Mouse (Mus musculus): ENCODE data around the gene Lhfpl2. TPM values are rescaled to one million over a fixed set of nuclear protein-coding genes. Genes with fewer than 3 reads are reported as not detected.

Gene Lhfpl2
- total RNA-seq, 1 experiment from 2014 or later, result 8.1 TPM

DNA sequence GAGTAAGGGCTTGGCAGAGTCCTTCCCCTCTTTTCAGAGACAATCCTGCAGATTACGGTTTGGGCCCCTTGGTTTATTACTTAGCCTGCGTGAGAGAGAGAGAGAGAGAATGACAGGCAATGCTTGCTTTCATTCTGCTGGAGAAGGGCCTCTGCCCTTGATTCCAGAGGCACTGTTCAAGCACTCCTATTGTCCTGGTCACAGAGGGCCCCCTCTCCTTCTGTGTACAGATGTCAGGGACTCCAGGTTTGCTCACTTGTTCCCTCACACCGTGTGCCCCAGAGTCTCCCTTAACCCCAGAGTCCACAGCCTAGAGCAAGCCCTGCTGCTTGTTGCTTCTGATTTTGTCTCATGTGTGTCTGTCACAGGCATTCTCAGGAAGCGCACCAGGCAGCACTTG lies 93.7 kb downstream of the Lhfpl2 start:
- ATAC-seq (replicated peaks in 1 of 2; ENCODE audit: insufficient read depth in 1 of 2, low FRiP score in 2 of 2, low TSS enrichment in 1 of 2, low read depth in 1 of 2, poor library complexity in 2 of 2, severe bottlenecking in 2 of 2), result no peak

DNA sequence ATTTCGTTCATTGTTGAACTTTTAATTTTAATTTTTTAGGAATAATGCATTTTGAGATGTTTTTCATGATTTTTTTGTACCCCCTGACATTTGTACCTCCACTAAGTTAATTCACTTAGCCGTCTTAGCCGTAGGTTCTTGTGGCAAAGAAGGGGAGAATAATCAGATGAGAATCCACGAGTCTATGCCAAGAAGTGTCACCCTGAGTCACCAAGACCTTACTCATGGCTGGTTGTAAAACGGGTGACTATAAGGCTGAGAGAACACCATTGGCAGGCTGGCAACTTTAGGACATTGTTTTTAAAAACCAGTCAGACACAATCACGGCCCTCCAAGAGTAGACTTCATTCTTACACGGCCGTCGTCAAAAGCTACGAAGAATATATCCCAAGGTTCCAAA lies 95.2 kb downstream of the Lhfpl2 start:
- no peak for ATAC-seq (replicated peaks in 1 of 2; ENCODE audit: insufficient read depth in 1 of 2, low FRiP score in 2 of 2, low TSS enrichment in 1 of 2, low read depth in 1 of 2, poor library complexity in 2 of 2, severe bottlenecking in 2 of 2)

DNA sequence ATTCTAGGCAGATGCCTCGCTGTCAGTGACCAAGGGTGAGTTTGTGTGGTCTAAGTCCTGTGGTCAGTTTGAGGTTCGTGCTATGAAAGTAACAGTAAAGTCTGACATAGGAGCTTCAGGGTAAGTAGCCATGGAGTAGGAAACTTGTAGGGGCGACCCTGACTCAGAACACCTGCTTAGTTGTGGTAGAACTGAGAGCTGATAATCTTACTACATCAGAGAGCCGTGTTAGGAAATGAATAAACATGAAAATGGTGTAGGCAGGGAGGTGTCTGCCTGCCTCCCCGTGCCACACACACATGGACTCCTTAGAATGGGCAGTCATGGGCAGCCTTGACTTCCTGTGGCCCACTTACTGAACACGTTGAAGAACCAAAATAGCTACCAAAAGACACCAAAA lies 96.1 kb downstream of the Lhfpl2 start:
- no peak for ATAC-seq (replicated peaks in 1 of 2; ENCODE audit: insufficient read depth in 1 of 2, low FRiP score in 2 of 2, low TSS enrichment in 1 of 2, low read depth in 1 of 2, poor library complexity in 2 of 2, severe bottlenecking in 2 of 2)

DNA sequence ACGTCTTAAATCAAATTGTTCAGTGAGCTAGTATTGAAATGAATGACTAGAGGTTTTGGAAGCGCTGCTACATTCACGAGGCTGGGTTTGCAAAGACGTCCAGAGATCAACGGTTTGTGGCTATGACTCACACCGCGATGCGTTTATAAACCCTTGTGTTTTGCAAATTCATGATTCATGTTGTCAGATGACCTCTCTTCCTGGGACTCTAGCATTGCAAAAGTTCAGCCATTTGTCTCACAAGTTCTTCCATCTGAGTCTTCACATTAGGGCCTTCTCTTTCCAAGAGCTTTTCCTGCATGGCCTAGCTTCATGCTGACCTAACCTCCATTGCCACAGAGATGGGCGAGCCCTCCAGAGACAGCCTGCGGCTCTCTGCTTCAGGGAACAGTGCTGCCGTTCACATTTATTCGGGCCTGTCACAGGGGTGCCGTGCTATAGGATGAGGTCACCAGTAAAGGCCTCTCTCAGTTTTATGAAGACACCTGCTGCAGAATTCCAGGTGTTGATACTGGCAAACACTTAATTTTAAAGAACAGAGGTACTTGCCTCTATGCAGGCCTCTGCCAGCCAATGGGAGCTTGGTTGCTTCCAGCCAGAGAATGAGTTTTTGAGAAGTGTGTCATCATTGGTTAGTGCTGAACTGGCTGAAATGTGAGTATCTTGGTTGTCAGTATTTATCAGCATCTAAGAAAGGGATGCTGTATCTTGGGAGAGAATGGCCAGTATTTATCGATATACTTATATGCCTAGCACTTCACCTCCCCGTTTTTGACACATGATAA lies 97.1 kb downstream of the Lhfpl2 start:
- peak in 1 of 2 experiments; percentile 7; a peak in 1 of 4 replicates for ATAC-seq (replicated peaks in 1 of 2; ENCODE audit: insufficient read depth in 1 of 2, low FRiP score in 2 of 2, low TSS enrichment in 1 of 2, low read depth in 1 of 2, poor library complexity in 2 of 2, severe bottlenecking in 2 of 2)

DNA sequence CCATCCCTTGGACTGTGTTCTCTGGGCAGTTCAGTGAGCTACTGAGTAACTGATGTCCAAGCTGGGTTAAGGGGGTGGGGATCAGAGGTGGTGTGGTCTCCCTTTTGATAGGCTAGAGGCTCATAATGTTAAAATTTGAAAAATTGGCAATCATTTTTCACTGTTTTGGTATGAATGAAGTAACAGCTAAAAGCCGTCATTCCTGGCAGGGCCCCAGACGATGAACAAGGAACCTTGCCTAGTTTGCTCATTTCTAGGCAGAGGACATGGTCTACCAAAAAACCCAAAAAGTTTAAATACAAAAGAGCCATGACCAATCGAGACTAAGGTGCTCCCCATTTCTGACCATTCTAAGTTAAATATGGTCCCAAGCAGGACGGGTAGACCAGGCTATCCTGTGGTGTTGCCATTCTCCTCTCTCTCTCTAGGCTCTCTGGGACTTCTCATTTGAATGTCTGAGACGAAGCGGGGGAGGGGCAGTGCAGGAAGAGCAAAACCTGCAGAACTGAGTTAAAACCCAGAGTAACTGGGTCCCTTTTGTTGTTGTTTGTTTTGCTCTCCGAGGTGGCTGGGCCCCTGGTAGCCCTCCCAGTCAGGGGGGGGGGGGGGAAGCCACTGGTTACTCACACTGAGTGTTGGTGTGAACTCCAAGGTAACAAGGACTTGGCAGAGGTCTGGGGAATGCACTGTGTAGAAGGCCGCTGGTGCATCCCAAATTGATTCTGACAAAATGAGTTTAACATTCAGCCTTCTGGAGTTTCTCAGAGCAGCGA lies 98.2 kb downstream of the Lhfpl2 start:
- ATAC-seq (replicated peaks in 1 of 2; ENCODE audit: insufficient read depth in 1 of 2, low FRiP score in 2 of 2, low TSS enrichment in 1 of 2, low read depth in 1 of 2, poor library complexity in 2 of 2, severe bottlenecking in 2 of 2), result no peak

DNA sequence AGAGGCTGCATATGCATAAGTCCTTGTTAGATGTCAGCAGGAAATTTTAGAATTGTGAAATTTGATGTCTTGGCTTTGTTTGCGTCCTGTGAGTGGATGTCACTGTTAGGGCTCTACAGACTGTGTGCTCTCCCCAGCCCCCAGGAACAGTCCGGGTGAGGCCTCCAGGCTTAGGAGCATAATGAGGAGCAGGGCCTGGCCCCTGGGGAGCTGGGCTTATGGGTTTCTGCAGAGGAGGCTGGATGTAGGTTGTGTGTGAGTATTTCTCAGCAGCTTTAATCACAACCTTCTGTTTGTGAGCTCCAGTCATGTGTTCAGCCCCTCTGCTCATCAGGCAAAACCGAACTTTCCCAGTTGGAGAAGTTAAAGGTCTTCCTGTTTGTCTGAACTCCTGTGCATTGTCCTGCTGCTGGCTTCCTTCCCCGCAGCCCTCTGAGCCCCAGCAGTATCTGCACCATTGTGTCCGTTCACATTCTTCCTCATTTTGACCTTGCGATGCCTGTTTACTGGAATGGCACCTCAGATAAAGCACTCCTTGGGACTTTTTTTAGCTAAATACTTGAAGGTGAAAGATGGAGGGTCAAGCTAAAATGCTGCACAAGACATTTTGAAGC lies 101.4 kb downstream of the Lhfpl2 start:
- ATAC-seq (replicated peaks in 1 of 2; ENCODE audit: insufficient read depth in 1 of 2, low FRiP score in 2 of 2, low TSS enrichment in 1 of 2, low read depth in 1 of 2, poor library complexity in 2 of 2, severe bottlenecking in 2 of 2), result no peak

DNA sequence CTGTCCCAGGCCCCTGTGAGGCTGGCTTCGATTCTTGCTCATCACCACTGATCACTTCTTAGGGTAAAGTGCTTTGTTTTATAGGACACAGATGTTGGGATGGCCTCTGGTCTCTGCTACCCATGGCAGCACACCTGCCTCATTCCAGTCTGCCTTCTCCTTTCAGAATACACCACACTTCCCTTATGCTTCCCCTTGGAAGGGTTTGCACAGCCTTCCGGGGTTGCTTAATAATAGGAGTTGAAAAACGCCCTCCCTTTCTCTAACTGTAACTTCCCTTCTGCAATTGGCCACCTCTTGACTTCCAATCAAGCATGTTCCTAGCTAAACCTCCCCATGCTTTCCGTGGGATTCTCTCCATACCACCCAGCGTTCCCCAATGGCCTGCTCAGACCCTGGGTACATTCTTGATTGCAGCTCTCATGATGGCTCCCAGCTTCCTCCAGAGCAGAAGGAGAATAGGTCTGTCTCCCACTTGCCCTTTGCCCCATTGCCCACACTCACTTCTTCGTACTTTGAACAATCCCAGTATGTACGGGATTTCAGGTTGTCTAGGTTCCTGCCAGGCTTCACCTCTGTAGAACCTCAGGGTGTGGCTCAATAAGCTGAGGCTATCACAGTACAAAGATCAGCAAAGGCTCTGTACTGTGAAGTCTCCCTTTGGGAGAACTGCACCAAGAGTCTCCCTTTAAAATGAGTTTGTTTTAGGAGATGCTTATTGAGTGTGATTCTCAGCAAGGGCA lies 102.1 kb downstream of the Lhfpl2 start:
- 0 out of 4 replicates have a peak, but pooled peaks of 1 of the 2 experiments have one; percentile 18 for ATAC-seq (replicated peaks in 1 of 2; ENCODE audit: insufficient read depth in 1 of 2, low FRiP score in 2 of 2, low TSS enrichment in 1 of 2, low read depth in 1 of 2, poor library complexity in 2 of 2, severe bottlenecking in 2 of 2)

DNA sequence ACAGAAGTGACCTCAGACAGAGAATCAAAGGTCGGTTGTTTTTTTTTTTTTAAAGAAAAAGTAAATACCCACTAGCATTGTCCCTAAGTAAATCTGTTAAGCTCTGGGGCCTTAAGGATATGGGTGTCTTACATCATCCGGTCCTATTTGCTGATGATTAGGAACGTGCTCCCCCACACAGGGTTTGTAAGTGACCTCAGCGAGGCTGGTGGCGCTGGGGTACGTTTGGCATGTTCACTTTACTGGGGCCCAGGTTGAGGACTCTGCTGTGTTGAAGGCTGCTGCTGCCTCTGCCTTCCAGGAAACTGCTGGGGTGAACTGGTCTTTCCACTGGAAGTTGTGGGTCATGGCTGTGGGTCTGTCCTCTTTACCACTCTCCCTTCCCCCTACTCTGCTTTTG lies 106.9 kb downstream of the Lhfpl2 start:
- no peak for ATAC-seq (replicated peaks in 1 of 2; ENCODE audit: insufficient read depth in 1 of 2, low FRiP score in 2 of 2, low TSS enrichment in 1 of 2, low read depth in 1 of 2, poor library complexity in 2 of 2, severe bottlenecking in 2 of 2)

DNA sequence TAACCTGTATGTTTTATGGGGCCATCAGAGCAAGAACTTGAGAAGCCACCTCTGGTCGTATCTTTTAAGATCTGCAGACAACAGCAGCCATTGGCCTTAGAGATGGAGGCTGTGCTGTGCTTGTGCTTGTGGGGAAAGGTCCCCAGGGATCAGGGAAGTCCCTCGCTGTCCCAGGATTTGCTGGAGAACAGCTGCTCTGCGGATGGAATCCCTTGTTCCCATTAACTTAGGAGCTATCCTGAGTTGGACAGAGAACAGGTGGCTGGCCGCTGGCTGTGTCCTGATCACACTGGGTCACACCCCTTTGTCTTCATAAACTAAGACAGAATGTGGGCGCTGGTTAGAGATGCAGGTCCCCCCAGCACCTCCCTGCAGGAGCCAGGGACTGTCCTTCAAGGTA lies 110.7 kb downstream of the Lhfpl2 start:
- ATAC-seq (replicated peaks in 1 of 2; ENCODE audit: insufficient read depth in 1 of 2, low FRiP score in 2 of 2, low TSS enrichment in 1 of 2, low read depth in 1 of 2, poor library complexity in 2 of 2, severe bottlenecking in 2 of 2), result no peak

DNA sequence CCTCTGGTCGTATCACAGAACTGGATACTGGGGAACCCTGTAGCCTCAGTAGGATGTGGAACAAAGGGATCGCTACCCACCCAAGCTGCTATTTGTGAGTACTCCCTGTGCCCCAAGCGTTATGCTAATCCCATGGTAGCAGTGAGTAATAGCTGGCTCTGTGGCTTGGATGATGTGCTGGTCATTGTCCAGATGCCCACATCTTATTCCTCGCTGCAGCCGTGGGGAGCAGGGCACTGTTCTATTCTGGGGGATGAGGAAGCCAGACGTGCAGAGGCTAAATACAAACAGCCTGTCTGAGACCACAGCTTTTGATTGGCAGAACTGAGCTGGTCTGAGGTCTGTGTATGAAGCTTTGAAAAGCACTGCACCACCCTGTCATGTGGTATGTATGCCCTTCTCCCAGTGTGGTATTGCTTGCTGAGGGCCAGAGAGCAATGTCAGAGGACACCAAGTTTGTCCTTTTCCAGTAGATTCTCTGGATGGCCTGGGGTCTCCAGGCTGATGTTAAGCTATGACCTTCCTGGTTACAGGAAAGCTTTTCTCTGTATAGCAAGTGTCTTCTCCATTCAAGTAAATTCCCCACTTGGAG lies 111.8 kb downstream of the Lhfpl2 start:
- peak in 1 of 2 experiments; percentile 35; a peak in 2 of 4 replicates for ATAC-seq (replicated peaks in 1 of 2; ENCODE audit: insufficient read depth in 1 of 2, low FRiP score in 2 of 2, low TSS enrichment in 1 of 2, low read depth in 1 of 2, poor library complexity in 2 of 2, severe bottlenecking in 2 of 2)

DNA sequence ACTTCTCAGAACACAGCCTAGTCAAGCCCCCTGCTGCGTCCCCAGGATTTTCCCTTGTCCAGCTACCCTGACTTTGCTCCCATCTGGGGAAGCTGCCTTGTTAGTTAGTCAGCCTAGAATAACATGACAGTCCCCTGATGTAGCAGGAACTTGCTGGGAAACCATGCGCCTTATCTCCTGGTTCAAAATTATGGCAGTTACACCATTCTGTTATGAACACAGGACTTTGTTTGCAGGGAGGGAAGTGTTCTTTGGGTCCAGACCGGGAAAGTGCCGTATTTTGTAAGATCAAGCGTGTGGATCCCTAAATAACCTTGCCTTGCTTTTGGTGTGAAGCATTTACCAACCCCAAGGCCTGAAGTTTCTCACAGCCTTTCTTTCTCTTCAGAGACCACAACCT lies 114.0 kb downstream of the Lhfpl2 start:
- ATAC-seq (replicated peaks in 1 of 2; ENCODE audit: insufficient read depth in 1 of 2, low FRiP score in 2 of 2, low TSS enrichment in 1 of 2, low read depth in 1 of 2, poor library complexity in 2 of 2, severe bottlenecking in 2 of 2), result no peak

DNA sequence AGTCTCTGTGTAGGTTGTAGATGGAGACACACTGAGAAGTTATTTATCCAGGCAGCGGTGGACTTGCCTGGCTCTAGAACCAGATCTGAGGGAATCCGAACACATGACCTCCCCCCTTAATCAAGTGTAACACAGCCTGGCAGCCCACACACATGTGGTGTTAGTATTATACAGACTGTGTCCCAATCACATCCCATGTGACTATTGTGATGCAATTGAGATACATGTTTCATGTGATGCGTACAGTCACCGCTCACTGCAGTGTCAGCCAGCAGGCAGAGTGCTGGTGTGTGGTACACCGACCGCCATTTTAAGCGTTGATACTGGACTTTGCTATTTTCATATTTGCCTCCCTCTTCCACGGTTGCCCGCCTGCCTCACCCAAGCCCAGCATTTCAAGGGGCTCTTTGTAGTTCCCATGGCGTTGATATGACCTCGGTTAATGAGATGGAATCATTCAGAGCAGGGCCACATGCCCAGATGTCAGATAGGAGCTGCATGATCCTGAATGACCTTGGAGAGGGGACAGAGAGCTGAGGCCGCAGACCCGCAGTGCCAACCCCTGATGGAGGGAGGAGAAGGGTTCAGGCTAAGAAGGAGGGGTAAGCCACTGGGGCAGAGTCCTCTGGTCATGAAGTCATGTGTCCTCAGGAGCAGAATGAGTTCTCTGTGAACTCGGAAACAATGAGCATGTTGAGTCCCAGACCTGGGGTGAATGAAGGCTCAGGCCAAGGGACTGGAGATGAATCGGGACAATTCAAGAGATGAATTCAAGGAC lies 115.1 kb downstream of the Lhfpl2 start:
- ATAC-seq (replicated peaks in 1 of 2; ENCODE audit: insufficient read depth in 1 of 2, low FRiP score in 2 of 2, low TSS enrichment in 1 of 2, low read depth in 1 of 2, poor library complexity in 2 of 2, severe bottlenecking in 2 of 2), result no peak

DNA sequence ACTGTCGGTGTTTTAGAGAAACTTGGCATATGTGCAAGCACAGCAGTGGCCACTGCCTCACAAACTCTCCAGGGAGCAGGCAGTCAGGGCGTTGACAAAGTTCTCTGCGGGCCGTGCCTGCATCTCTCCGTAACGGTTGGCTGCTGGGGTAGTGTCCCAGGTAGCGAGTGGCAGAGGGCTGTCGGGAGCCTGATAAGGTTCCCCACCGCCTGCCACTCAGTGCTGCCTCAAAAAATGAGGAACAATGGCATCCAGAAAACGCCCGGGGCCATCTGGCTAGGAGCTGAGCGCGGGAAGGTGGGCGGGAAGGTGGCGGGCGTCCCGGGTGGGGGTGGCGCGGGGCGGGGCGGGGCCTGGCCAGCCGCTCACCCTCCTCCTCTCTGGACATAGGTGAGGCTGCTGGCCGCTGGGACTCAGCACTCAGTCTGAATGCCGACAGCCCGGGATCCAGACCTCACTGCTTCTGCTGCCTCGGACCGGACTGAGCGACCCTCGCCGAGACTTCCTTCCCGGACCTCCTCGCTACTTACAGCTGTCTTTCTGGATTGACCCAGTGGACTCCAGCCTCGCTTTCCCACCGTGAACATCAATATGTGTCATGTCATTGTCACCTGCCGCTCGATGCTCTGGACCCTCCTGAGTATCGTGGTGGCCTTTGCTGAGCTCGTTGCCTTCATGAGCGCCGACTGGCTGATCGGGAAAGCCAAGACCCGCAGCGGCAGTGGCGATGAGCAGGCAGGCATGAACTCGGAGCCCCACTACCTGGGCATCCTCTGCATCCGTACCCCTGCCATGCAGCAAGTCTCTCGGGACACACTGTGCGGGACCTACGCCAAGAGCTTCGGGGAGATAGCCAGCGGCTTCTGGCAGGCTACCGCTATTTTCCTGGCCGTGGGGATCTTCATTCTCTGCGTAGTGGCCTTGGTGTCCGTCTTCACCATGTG lies 116.3 kb downstream of the Lhfpl2 start:
- ATAC-seq (replicated peaks in 1 of 2; ENCODE audit: insufficient read depth in 1 of 2, low FRiP score in 2 of 2, low TSS enrichment in 1 of 2, low read depth in 1 of 2, poor library complexity in 2 of 2, severe bottlenecking in 2 of 2), result peak; percentile 62

DNA sequence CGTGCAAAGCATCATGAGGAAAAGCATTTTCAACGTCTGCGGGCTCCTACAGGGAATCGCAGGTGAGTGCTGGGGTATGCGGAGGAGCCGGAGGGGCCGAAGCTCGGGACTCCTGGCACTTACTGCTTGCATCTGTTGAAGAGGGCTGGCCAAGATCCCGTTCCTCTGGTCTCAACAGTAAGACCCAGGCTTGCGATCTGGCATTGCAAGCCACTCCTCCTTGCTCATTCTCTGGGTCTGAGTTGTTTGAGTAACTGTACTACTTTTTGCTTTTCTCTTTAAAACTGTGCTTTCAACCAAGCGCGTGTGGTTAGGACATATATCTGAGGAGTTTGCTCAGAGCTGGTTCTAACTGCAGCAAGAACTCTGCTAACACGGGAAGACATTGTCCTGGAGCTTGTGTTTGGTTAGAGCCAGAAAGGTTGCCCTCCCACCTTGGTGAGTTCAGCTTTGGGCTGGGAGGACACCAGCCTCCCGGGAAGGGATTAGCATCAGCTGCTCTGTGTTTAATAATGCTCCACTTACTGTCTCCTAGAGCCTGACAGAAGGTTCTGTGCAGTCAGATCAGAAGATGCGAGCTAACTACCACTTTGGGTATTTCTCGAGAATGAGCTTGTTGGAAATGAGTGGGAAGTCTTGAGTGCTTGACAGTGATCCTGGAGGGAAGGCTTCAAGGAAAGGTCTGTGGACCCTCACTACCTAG lies 117.1 kb downstream of the Lhfpl2 start:
- ATAC-seq (replicated peaks in 1 of 2; ENCODE audit: insufficient read depth in 1 of 2, low FRiP score in 2 of 2, low TSS enrichment in 1 of 2, low read depth in 1 of 2, poor library complexity in 2 of 2, severe bottlenecking in 2 of 2), result 0 out of 4 replicates have a peak, but pooled peaks of 1 of the 2 experiments have one; percentile 10
